Mouse (Mus musculus) Muller cell, postnatal 12 days (primary cell): ENCODE measurements around the gene Zmynd12.

Experiments
- DNase-seq: peaks from one replicate; pipeline ENCODE4 v3.0.0-alpha.2; 2015; ENCODE audit errors: inconsistent ontology term

Zmynd12 gene

GRCm38 (mm10) chr4:119447786-119448185 lies 25.2 kb downstream of the Zmynd12 start:
- DNase-seq = no peak

- no peak for DNase-seq
Observed at GRCm38 (mm10) chr4:119450436-119450835, 27.8 kb downstream of the Zmynd12 start.

- no peak for DNase-seq
Observed at GRCm38 (mm10) chr4:119453128-119453527, 30.5 kb downstream of the Zmynd12 start.

GRCm38 (mm10) chr4:119453533-119453932 lies 30.9 kb downstream of the Zmynd12 start:
- DNase-seq = no peak

GRCm38 (mm10) chr4:119460296-119460695 lies 37.7 kb downstream of the Zmynd12 start:
- DNase-seq = no peak

GRCm38 (mm10) chr4:119460728-119461141 lies 38.1 kb downstream of the Zmynd12 start:
- DNase-seq = peak; percentile 66

- no peak for DNase-seq
Observed at GRCm38 (mm10) chr4:119462457-119462856, 39.8 kb downstream of the Zmynd12 start.

- peak; percentile 33 for DNase-seq
Observed at GRCm38 (mm10) chr4:119462858-119463755, 40.5 kb downstream of the Zmynd12 start.

GRCm38 (mm10) chr4:119463756-119464419 lies 41.3 kb downstream of the Zmynd12 start:
- peak; percentile 32 for DNase-seq

GRCm38 (mm10) chr4:119465841-119466240 lies 43.2 kb downstream of the Zmynd12 start:
- no peak for DNase-seq

GRCm38 (mm10) chr4:119467720-119468380 lies 45.2 kb downstream of the Zmynd12 start:
- DNase-seq = peak; percentile 27

GRCm38 (mm10) chr4:119472545-119472944 lies 49.9 kb downstream of the Zmynd12 start:
- no peak for DNase-seq

GRCm38 (mm10) chr4:119473150-119473549 lies 50.5 kb downstream of the Zmynd12 start:
- DNase-seq = no peak

GRCm38 (mm10) chr4:119483051-119483450 lies 60.4 kb downstream of the Zmynd12 start:
- no peak for DNase-seq

- no peak for DNase-seq
Observed at GRCm38 (mm10) chr4:119484882-119485281, 62.3 kb downstream of the Zmynd12 start.

- no peak for DNase-seq
Observed at GRCm38 (mm10) chr4:119489666-119490065, 67.1 kb downstream of the Zmynd12 start.

GRCm38 (mm10) chr4:119490806-119491205 lies 68.2 kb downstream of the Zmynd12 start:
- no peak for DNase-seq

- DNase-seq = peak; percentile 79
Observed at GRCm38 (mm10) chr4:119492291-119492932, 69.8 kb downstream of the Zmynd12 start, which contains the start of gene Rimkla. Gene Rimkla (minus strand): TSS chr4:119492628.

GRCm38 (mm10) chr4:119492933-119493327 lies 70.3 kb downstream of the Zmynd12 start:
- no peak for DNase-seq

GRCm38 (mm10) chr4:119498319-119498848 lies 75.8 kb downstream of the Zmynd12 start:
- no peak for DNase-seq

GRCm38 (mm10) chr4:119511591-119511990 lies 89.0 kb downstream of the Zmynd12 start:
- DNase-seq = no peak
